Mouse (Mus musculus): Measurements from ENCODE around the gene Nme2. TPM values are rescaled to one million over a fixed set of nuclear protein-coding genes. Genes with fewer than 3 reads are reported as not detected.

Nme2 gene
- total and polyA plus RNA-seq, 3 experiments, result 945 to 1,722 (median 1,555) TPM

DNA sequence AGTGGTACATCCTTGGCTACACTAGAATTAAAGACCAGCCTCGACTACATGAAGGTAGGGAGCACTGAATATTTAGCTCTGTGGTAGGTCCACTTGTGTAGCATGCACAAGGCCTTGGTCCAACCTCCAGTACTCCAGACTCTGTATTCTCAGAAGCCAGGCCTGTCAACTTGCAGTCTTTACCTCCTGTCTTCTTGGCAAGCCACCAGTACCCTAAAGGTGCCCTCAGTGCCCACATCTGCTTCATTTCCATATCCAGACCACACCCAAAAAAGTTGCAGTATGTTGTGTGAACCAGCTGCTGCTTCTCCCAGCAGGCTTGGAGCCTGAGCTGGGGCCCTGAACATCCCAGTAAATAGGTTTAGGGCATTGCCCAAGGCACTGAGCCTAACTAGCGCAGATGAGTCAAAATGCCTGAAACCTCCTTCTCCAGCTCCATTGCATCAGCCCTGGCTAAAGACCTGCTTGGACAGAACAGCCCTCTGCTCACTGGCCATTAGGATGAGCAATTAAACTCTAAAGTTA is 1.0 kb upstream of the Nme2 start:
- H3K27ac ChIP-seq (ENCODE audit: insufficient read depth, low read depth), result peak overlapping the region; percentile 44
- H3K4me3 ChIP-seq (replicated peaks in 1 of 3; ENCODE audit: low read depth in 2 of 3, low read length in 2 of 3, poor library complexity in 1 of 3), result no peak overlapping the region
- in situ Hi-C loops (cut with MboI; ENCODE audit: low pct_ligation_motif_present, low pct_unique_long_range_greater_than_20kb, low sequenced_read_pairs), result loop anchor here (25.0 kb wide), 1 partner anchor 305 kb away; no protein-coding TSS in a partner anchor
- H3K79me2 ChIP-seq (replicated peaks; ENCODE audit: control insufficient read depth, extremely low read depth, insufficient read depth, poor library complexity, severe bottlenecking), result peaks cover 34% of the 10 kb centered on the region
- DNase-seq (ENCODE audit: extremely low read depth), result no peak
- no peaks in the 10 kb centered on the region for H3K9me3 ChIP-seq (replicated peaks; ENCODE audit: low read length)
- peaks cover 44 to 69% of the 10 kb centered on the region in 2 experiments for H3K36me3 ChIP-seq (replicated peaks in 1 of 2; ENCODE audit: control insufficient read depth in 1 of 2, insufficient read depth in 1 of 2, low read length in 1 of 2)
- H3K9ac ChIP-seq (ENCODE audit: insufficient read depth, low read depth), result no peak overlapping the region
- no peak overlapping the region for H3K4me2 ChIP-seq (ENCODE audit: insufficient read depth, low read depth, poor library complexity, severe bottlenecking)
- TF ChIP-seq ZMIZ1 (IDR thresholded peaks at IDR 0.05; ENCODE audit: low read depth, low read length) (peak; percentile 51; the same call in 1 of the 2 replicates), MAZ (IDR thresholded peaks at IDR 0.05; ENCODE audit: low read depth, low read length) (0 out of 2 replicates have a peak, but pooled peaks have one; percentile 10), ETS1 (conservative IDR thresholded peaks at IDR 0.05; ENCODE audit: low read depth, low read length) (no peak), SMC3 (IDR thresholded peaks at IDR 0.05; ENCODE audit: low read depth, low read length) (no peak), RCOR1 (conservative IDR thresholded peaks at IDR 0.05; ENCODE audit: low read depth, low read length) (no peak), USF1 (IDR thresholded peaks at IDR 0.05; ENCODE audit: low read depth, low read length) (no peak), CHD2 (IDR thresholded peaks at IDR 0.05; ENCODE audit: low read length) (no peak), MAX (IDR thresholded peaks at IDR 0.05; ENCODE audit: low read length) (no peak), EP300 (IDR thresholded peaks at IDR 0.05; ENCODE audit: low read length) (no peak), GABPA (IDR thresholded peaks at IDR 0.05; ENCODE audit: insufficient replicate concordance, low read depth, low read length) (no peak), ZNF384 (IDR thresholded peaks at IDR 0.05; ENCODE audit: low read depth, low read length) (no peak), MXI1 (IDR thresholded peaks at IDR 0.05; ENCODE audit: low read depth, low read length) (no peak), NELFE (IDR thresholded peaks at IDR 0.05; ENCODE audit: low read depth, low read length) (0 out of 2 replicates have a peak, but pooled peaks have one; percentile 30), CHD1 (IDR thresholded peaks at IDR 0.05; ENCODE audit: low read depth, low read length) (no peak), TBP (conservative IDR thresholded peaks at IDR 0.05; ENCODE audit: low read depth, low read length) (no peak), ELF1 (IDR thresholded peaks at IDR 0.05; ENCODE audit: low read depth, low read length) (no peak), HCFC1 (IDR thresholded peaks at IDR 0.05; ENCODE audit: low read depth, low read length) (no peak), KAT2A (IDR thresholded peaks at IDR 0.05; ENCODE audit: insufficient replicate concordance, low read length) (no peak), ZKSCAN1 (IDR thresholded peaks at IDR 0.05; ENCODE audit: borderline replicate concordance, low read depth, low read length) (no peak), POLR2AphosphoS2 (IDR thresholded peaks at IDR 0.05; ENCODE audit: low read depth, low read length) (peak; percentile 46), TCF12 (IDR thresholded peaks at IDR 0.05; ENCODE audit: low read depth, low read length) (no peak), USF2 (conservative IDR thresholded peaks at IDR 0.05; ENCODE audit: low read depth, low read length) (no peak), E2F4 (IDR thresholded peaks at IDR 0.05; ENCODE audit: insufficient replicate concordance, low read depth, low read length) (no peak)
- dilution Hi-C loops (cut with MboI; ENCODE audit: extremely low pct_ligation_motif_present, extremely low pct_unique_long_range_greater_than_20kb, low sequenced_read_pairs), result no loop called here
- peaks cover 6 to 41% of the 10 kb centered on the region in 2 experiments; a peak in 3 of 4 replicates for H3K4me1 ChIP-seq (ENCODE audit: control insufficient read depth in 1 of 2, insufficient read depth in 2 of 2)
- no peaks in the 10 kb centered on the region for H3K27me3 ChIP-seq (replicated peaks)
